Mouse (Mus musculus) liver, embryonic 14.5 days (tissue): ENCODE measurements at regions not wholly inside any gene's neighbourhood (a gene's known extent, or its start where the extent isn't known, plus 50 kb on each side); places are given as distances from the start of the nearest gene placed in this dataset.

ENCODE experiments used
- CTCF ChIP-seq: IDR thresholded peaks from 2 replicates; pipeline ENCODE4 v1.5.1; 2016; ENCODE audit warnings: antibody characterized with exemption, low read depth, control low read depth
- EP300 ChIP-seq: IDR thresholded peaks from 2 replicates; pipeline ENCODE4 v1.6.1; 2016; ENCODE audit warnings: antibody characterized with exemption, low read depth

DNA sequence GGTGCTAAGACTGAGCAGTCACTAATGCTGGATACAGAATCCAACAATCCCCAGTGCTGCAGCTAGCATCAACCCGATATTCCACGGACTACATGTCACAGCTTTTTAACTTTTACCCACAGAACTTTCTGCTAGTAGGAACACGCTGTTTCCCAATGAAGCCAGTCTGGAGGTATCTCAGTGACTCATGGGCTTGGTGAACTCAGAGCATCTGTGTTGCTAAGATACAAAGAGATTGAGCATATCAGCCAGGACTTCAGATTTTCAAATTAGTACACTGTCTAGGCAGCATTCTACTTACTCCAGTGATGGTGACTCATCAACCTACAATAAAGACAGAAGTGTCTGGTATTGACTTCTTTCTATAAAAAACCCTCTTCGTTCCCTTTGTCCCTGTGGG is 119.6 kb downstream of the Osr1 start:
- TF ChIP-seq CTCF (no peak), EP300 (no peak)
